Mouse (Mus musculus): ENCODE measurements around the gene Slc6a12.

GRCm38 (mm10) chr6:121402661-121403244, 59.9 kb downstream of the Slc6a12 start:
- TF ChIP-seq POLR2A (IDR thresholded peaks at IDR 0.05; ENCODE audit: insufficient read length, low read depth): no peak
- no peak for TF ChIP-seq USF1 (IDR thresholded peaks at IDR 0.05; ENCODE audit: low read depth)
- no peak for TF ChIP-seq E2F4 (IDR thresholded peaks at IDR 0.05; ENCODE audit: insufficient read depth)
- no peak for TF ChIP-seq SRF (IDR thresholded peaks at IDR 0.05; ENCODE audit: control insufficient read depth, insufficient read length, low read depth)
- TF ChIP-seq MAX (IDR thresholded peaks at IDR 0.05; ENCODE audit: low read depth): no peak
- no peak for TF ChIP-seq POLR2AphosphoS2 (IDR thresholded peaks at IDR 0.05; ENCODE audit: insufficient read length, low read depth)
- no peak for TF ChIP-seq MYOG (IDR thresholded peaks at IDR 0.05; ENCODE audit: control insufficient read depth in 1 of 3, insufficient read depth in 1 of 3, insufficient read length in 2 of 3, low read depth in 2 of 3)
